Mouse (Mus musculus) G1E (cell line): ENCODE data around the gene Sst.

Source experiments
- CTCF ChIP-seq: IDR thresholded peaks from 2 replicates; pipeline ENCODE4 v1.5.1; 2012; ENCODE audit warnings: low read depth, low read length, inconsistent platforms, mixed read lengths
- GATA1 ChIP-seq: IDR thresholded peaks from 2 replicates; pipeline ENCODE4 v1.6.1; 2012; ENCODE audit warnings: borderline replicate concordance, low read length, inconsistent platforms, mixed read lengths

GRCm38 (mm10) chr16:23930426-23931073 lies 39.8 kb upstream of the Sst start:
- TF ChIP-seq CTCF (no peak), GATA1 (no peak)
